Mouse (Mus musculus) mature B cell (primary cell): ENCODE measurements around the gene Gm13090.

ENCODE experiments used
- in situ Hi-C: fragments of 300-500 bp; cut with MboI; formaldehyde crosslinking; loops from 2 replicates; pipeline ENCODE4 v1.14.3; 2019

Gene Gm13090

DNA sequence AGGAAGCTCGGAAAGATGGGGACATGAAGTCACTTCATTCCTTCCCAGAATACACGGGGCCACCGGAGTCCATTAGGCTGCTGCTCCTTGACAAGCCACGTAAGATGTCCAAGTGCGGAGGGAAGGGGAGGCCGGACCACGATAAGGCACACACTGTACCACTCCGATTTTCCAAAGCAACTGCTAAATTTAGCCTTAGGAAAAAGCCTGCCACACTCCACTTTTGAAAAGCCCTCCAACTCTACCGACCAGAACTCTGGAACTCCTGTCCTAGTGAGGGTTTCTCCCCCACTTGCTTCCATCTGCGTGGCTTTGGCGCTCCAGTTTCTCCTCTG lies 7.7 kb downstream of the Gm13090 start:
- in situ Hi-C loops: no loop called here

- in situ Hi-C loops: no loop called here
These were observed 14.3 kb downstream of the Gm13090 start for GRCm38 (mm10) chr4:151103646-151104045.

DNA sequence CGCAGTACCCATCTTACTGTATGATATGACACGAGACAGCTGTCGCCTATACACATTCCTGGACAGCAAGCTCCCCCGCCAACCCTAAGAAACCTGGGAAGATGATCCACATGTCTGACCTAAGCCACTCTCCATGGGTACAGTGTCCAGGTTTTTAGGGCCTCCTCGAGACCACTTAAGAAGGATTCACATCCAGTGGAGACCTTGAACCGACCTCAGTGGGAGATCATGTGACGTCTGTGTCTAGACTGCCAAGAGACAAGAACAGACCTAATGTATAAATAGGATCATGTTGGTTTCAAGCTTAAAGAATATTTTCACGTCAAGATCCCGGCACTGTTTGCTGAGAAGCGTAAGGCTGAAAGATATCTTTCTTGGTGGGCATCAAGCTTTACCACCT lies 14.8 kb downstream of the Gm13090 start:
- in situ Hi-C loops: no loop called here

GRCm38 (mm10) chr4:151105886-151106285 lies 16.5 kb downstream of the Gm13090 start:
- in situ Hi-C loops: no loop called here

DNA sequence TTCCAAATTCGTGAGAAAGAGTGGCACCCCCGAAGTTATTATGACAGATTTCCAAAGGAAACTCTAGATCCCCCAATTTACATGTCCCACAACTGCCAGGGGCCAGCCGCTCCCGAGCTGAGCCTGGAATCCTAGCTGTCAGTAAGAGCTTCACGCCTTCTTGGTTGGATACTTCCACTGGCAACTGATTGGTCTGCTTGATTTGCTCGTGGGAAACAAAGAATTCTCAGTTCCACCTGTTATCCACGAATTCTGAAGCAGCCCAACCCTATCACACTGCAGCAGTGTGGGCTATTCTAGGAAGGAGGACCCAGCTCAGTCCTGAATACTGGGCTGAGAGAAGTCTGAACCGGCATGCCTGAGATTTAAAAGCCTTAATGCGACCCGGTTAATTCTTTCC lies 17.1 kb downstream of the Gm13090 start:
- in situ Hi-C loops: no loop called here

DNA sequence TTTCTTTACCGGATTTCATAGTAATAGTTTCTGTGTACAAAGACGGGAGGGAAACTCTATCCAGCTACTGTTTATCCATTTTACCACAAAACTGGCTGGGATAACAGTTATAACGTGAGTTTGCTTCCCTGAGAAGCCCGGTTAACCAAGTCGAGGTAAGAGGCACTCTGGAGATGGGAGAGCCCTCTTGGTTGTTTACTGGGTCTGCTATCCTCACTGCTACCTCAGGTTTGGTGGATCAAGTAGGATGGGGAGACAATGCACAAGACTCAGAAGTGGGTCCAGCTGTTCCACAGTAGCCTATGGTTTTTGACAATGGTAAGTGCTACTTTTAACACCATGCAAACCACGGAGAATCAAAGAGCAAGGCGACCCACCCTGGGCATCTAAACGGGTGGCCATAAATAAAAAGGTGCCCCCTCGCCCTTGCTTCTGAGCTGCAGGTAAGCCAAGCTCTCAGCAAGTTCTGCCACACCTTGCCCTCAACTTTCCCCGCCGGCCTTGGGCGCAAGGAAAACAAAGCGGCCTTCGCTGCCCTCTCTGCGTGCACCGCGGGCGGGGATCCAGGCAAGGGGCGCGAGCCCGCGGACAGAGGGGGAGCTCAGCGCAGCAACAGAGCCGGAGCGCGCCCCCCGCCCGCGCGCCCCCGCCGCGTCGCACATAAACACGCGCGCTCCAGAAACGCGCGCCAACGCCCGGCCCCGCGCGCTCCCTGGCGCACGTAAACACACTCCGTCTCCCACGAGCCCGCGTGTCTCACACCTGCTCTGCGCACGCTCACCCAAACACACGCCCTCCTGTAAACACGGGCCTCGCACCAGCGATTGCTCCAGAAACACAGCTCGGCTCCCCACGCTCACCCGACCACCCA lies 18.0 kb downstream of the Gm13090 start:
- in situ Hi-C loops: no loop called here

- in situ Hi-C loops: no loop called here
These were observed 18.8 kb downstream of the Gm13090 start for GRCm38 (mm10) chr4:151108028-151108771.

DNA sequence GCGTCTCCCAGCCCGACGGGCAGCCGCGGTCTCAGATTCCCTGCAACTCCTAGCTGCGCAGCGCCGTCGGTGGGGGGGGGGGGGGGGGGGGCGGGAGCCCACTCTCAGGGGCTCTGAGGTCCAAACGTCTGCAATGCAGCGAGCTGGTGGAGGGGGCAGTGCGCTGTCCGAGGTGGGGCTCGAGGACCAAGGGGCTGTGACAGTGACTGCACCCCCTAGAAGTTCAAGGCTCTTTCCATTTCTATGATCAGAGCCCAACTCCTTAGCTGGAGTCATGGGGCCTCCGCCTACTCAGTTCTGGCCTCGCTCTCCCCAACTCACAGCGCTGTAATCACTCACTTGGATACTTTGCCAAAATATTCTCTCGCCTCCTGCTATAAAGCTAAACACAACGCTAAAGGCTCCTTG lies 19.5 kb downstream of the Gm13090 start:
- in situ Hi-C loops: no loop called here

DNA sequence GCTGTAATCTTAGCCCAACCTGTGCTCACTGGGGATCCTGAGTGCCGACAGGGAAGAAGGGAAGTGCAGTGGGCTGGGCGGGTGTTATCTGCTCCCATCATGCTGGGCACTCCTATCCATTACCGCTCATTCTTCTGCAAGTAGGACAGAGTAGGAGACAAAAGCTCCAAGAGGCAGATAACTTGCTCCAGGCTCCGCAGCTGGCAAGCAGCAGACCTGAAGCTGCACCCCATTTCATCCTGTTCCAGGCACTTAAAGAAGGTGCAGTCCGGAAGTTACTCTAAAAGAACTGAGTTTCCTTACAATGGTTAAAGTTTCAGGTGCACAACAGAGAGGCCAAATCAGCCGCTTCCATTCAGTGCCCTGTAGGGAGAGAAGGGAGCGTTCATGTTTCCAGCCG lies 21.9 kb downstream of the Gm13090 start:
- in situ Hi-C loops: no loop called here

GRCm38 (mm10) chr4:151114574-151114973 lies 25.2 kb downstream of the Gm13090 start:
- in situ Hi-C loops: no loop called here

GRCm38 (mm10) chr4:151118883-151119282 lies 29.5 kb downstream of the Gm13090 start:
- in situ Hi-C loops: no loop called here

GRCm38 (mm10) chr4:151127636-151128548 lies 38.5 kb downstream of the Gm13090 start:
- in situ Hi-C loops: no loop called here

GRCm38 (mm10) chr4:151128641-151129541 lies 39.5 kb downstream of the Gm13090 start:
- in situ Hi-C loops: no loop called here

GRCm38 (mm10) chr4:151129725-151130557 lies 40.6 kb downstream of the Gm13090 start:
- in situ Hi-C loops: no loop called here

GRCm38 (mm10) chr4:151130756-151131490 lies 41.6 kb downstream of the Gm13090 start:
- in situ Hi-C loops: no loop called here

DNA sequence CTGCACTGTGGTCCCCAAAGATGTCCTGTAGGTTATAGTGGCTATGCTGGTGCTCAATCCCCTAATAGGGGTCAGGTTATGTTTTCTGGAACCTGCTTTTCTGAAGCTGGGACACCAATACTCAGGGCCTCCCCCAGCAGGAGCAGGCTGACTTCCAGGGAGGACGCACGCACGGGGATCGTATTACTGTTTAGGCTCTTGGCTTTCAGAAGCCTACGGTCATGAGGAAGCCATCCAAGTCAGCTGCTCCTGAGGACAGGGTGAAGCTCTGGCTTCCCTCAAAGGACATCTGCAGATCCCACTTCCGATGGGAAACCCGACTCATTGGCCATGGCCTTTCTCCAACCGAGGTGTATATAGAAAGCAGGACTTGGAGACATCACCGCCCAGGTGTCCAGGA lies 43.1 kb downstream of the Gm13090 start:
- in situ Hi-C loops: no loop called here

GRCm38 (mm10) chr4:151133760-151134159 lies 44.4 kb downstream of the Gm13090 start:
- in situ Hi-C loops: no loop called here

GRCm38 (mm10) chr4:151135491-151135890 lies 46.1 kb downstream of the Gm13090 start:
- in situ Hi-C loops: no loop called here

GRCm38 (mm10) chr4:151137701-151138100 lies 48.3 kb downstream of the Gm13090 start:
- in situ Hi-C loops: no loop called here

GRCm38 (mm10) chr4:151138135-151138534 lies 48.8 kb downstream of the Gm13090 start:
- in situ Hi-C loops: no loop called here
